Mouse (Mus musculus) heart, adult 2 months (tissue): ENCODE results near the gene Srgap3. TPM values are rescaled to one million over a fixed set of nuclear protein-coding genes. Genes with fewer than 3 reads are reported as not detected.

ENCODE experiments used
- DNase-seq, 2 experiments: peaks; one replicate each; pipeline ENCODE4 v3.0.0; 2021
- H3K27ac ChIP-seq: fragments of 200-600 bp; 2 replicates; pipeline ENCODE4 v1.8.1; 2022
- H3K27me3 ChIP-seq: fragments of 200-500 bp; 2 replicates; pipeline ENCODE4 v1.6.1; 2012; ENCODE audit warnings: mild to moderate bottlenecking, low read length, inconsistent platforms, mixed read lengths; ENCODE audit not compliant: control insufficient read depth, insufficient read depth
- H3K36me3 ChIP-seq: fragments of 200-500 bp; 2 replicates; pipeline ENCODE4 v1.6.1; 2012; ENCODE audit warnings: low read length, inconsistent platforms; ENCODE audit not compliant: control insufficient read depth, insufficient read depth
- H3K4me1 ChIP-seq: fragments of 200-500 bp; 2 replicates; pipeline ENCODE4 v1.6.1; 2011; ENCODE audit warnings: low read length; ENCODE audit not compliant: control insufficient read depth, insufficient read depth
- H3K4me3 ChIP-seq: fragments of 200-600 bp; 2 replicates; pipeline ENCODE4 v1.8.1; 2022
- H3K79me2 ChIP-seq: fragments of 200-500 bp; replicated peaks from 2 replicates; pipeline ENCODE4 v1.6.1; 2012; ENCODE audit warnings: mild to moderate bottlenecking, inconsistent platforms, low read length, moderate library complexity, mixed read lengths; ENCODE audit not compliant: control insufficient read depth, insufficient read depth
- H3K9ac ChIP-seq: fragments of 200-500 bp; 2 replicates; pipeline ENCODE4 v1.6.1; 2012; ENCODE audit warnings: low read depth, mild to moderate bottlenecking, control low read depth, inconsistent platforms, low read length, mixed read lengths
- CTCF ChIP-seq: fragments of 200-600 bp; IDR thresholded peaks from 2 replicates; pipeline ENCODE4 v1.8.1; 2022; ENCODE audit warnings: antibody characterized with exemption, mild to moderate bottlenecking, moderate library complexity
- EP300 ChIP-seq: fragments of 200-500 bp; IDR thresholded peaks from 2 replicates; pipeline ENCODE4 v1.6.1; 2011; ENCODE audit warnings: low read depth, low read length, control low read depth; ENCODE audit not compliant: insufficient read depth
- POLR2A ChIP-seq: fragments of 200-500 bp; IDR thresholded peaks from 2 replicates; pipeline ENCODE4 v1.6.1; 2011; ENCODE audit warnings: mild to moderate bottlenecking, low read depth, low read length, control low read depth; ENCODE audit not compliant: insufficient read depth
- WGBS: fragments of 180-500 bp; shearing (Covaris S2); methylation state at CpG from one replicate; pipeline ENCODE4 v1.1.7; 2018; 5-methylcytosine and 5-hydroxymethylcytosine counted together
- intact Hi-C: fragments of 180-260 bp; cut with DNase I; formaldehyde crosslinking; loops from one replicate; pipeline ENCODE4 v1.15.1; 2025
- polyA plus RNA-seq: library from polyadenylated mRNA; depleted of rRNA; stranded (reverse); fragments of >200 nt; gene quantifications from 2 replicates; pipeline ENCODE4 v1.2.3, GENCODE M21; 2012
- total RNA-seq, 2 experiments: library from RNA; stranded (reverse); gene quantifications; 2 replicates each; pipeline ENCODE4 v1.2.3; 2021

Gene Srgap3
- total and polyA plus RNA-seq, 3 experiments = 0.42 to 1.4 (median 0.61) TPM

GRCm38 (mm10) chr6:112920619-112921195 is 26.4 kb downstream of the Srgap3 start:
- H3K79me2 ChIP-seq = no peaks in the 10 kb centered on the region
- no peak for DNase-seq
- no peaks in the 10 kb centered on the region for H3K36me3 ChIP-seq
- no peak overlapping the region for H3K9ac ChIP-seq
- intact Hi-C loops = no loop called here
- TF ChIP-seq CTCF (no peak), EP300 (no peak), POLR2A (no peak)
- 89% methylated on average over 8 of the region's 8 CpGs for WGBS
- H3K27ac ChIP-seq = no peak overlapping the region
- H3K27me3 ChIP-seq = no peaks in the 10 kb centered on the region
- no peaks in the 10 kb centered on the region for H3K4me1 ChIP-seq
- H3K4me3 ChIP-seq = no peak overlapping the region

GRCm38 (mm10) chr6:112917717-112918116 is 29.3 kb downstream of the Srgap3 start:
- Histone ChIP-seq H3K4me3 (no peak overlapping the region), H3K9ac (no peak overlapping the region), H3K36me3 (no peaks in the 10 kb centered on the region), H3K27me3 (no peaks in the 10 kb centered on the region), H3K79me2 (no peaks in the 10 kb centered on the region), H3K27ac (no peak overlapping the region), H3K4me1 (no peaks in the 10 kb centered on the region)
- 88% methylated on average over 8 of the region's 8 CpGs for WGBS
- no peak for DNase-seq
- no peak for TF ChIP-seq EP300
- no peak for TF ChIP-seq CTCF
- no peak for TF ChIP-seq POLR2A
- intact Hi-C loops = no loop called here

GRCm38 (mm10) chr6:112916243-112916642 is 30.8 kb downstream of the Srgap3 start:
- WGBS = 90% methylated on average over 2 of the region's 2 CpGs
- Histone ChIP-seq H3K9ac (no peak overlapping the region), H3K27me3 (no peaks in the 10 kb centered on the region), H3K36me3 (no peaks in the 10 kb centered on the region), H3K4me1 (no peaks in the 10 kb centered on the region), H3K27ac (no peak overlapping the region), H3K79me2 (no peaks in the 10 kb centered on the region), H3K4me3 (no peak overlapping the region)
- TF ChIP-seq EP300 = no peak
- TF ChIP-seq CTCF = no peak
- no peak for TF ChIP-seq POLR2A
- no peak for DNase-seq
- intact Hi-C loops = no loop called here

- 87% methylated on average over 5 of the region's 5 CpGs for WGBS
- Histone ChIP-seq H3K4me3 (no peak overlapping the region), H3K79me2 (no peaks in the 10 kb centered on the region), H3K9ac (no peak overlapping the region), H3K4me1 (no peaks in the 10 kb centered on the region), H3K36me3 (no peaks in the 10 kb centered on the region), H3K27ac (no peak overlapping the region), H3K27me3 (no peaks in the 10 kb centered on the region)
- no peak for TF ChIP-seq POLR2A
- no peak for TF ChIP-seq CTCF
- no peak for TF ChIP-seq EP300
- intact Hi-C loops = no loop called here
- DNase-seq = no peak
Measured at GRCm38 (mm10) chr6:112912552-112912951, 34.5 kb downstream of the Srgap3 start.

GRCm38 (mm10) chr6:112909711-112910110 is 37.4 kb downstream of the Srgap3 start:
- no peak for DNase-seq
- Histone ChIP-seq H3K79me2 (no peaks in the 10 kb centered on the region), H3K4me1 (no peaks in the 10 kb centered on the region), H3K4me3 (no peak overlapping the region), H3K36me3 (no peaks in the 10 kb centered on the region), H3K27me3 (no peaks in the 10 kb centered on the region), H3K9ac (no peak overlapping the region), H3K27ac (no peak overlapping the region)
- 89% methylated on average over 2 of the region's 2 CpGs for WGBS
- intact Hi-C loops = no loop called here
- TF ChIP-seq POLR2A (no peak), CTCF (no peak), EP300 (no peak)

GRCm38 (mm10) chr6:112907887-112908584 is 39.0 kb downstream of the Srgap3 start:
- no peak for TF ChIP-seq EP300
- TF ChIP-seq POLR2A = no peak
- TF ChIP-seq CTCF = no peak
- H3K4me3 ChIP-seq = no peak overlapping the region
- H3K27me3 ChIP-seq = no peaks in the 10 kb centered on the region
- no peak for DNase-seq
- no peaks in the 10 kb centered on the region for H3K79me2 ChIP-seq
- no peak overlapping the region for H3K27ac ChIP-seq
- H3K4me1 ChIP-seq = no peaks in the 10 kb centered on the region
- H3K9ac ChIP-seq = no peak overlapping the region
- 40% methylated on average over 8 of the region's 8 CpGs for WGBS
- intact Hi-C loops = no loop called here
- no peaks in the 10 kb centered on the region for H3K36me3 ChIP-seq
